Mouse (Mus musculus): ENCODE measurements around the gene Has1.

Gene Has1

GRCm38 (mm10) chr17:17855064-17855838 is at the start of gene Has1:
Gene Has1, minus strand, starts transcription at chr17:17855205.
- DNase-seq (ENCODE audit: low read depth, low spot score) = no peak

DNA sequence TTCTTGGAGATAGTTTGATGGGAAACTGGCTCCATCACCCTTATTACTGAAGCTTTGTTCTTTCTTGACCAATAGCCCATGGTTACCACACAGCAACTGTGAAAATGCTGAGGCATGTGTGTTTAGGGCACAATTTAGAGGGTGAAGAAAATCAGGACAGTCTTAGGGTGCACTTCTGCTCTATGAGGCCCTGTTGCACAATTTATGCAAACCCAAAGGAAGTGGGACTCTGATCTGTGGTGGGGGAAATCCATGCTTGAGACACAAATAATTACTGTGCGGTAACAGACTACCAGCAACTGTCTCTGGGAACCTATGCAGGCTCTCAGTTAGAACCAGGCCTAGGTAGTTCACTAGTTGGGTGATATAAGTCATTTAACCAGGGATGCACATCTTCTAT is 45.8 kb upstream of the Has1 start:
- no peak for DNase-seq (ENCODE audit: low read depth, low spot score)

GRCm38 (mm10) chr17:17899268-17899667 is 44.3 kb upstream of the Has1 start:
- no peak for DNase-seq (ENCODE audit: low read depth, low spot score)

- no peak for DNase-seq (ENCODE audit: low read depth, low spot score)
Observed at GRCm38 (mm10) chr17:17896039-17896438, 41.0 kb upstream of the Has1 start.

DNA sequence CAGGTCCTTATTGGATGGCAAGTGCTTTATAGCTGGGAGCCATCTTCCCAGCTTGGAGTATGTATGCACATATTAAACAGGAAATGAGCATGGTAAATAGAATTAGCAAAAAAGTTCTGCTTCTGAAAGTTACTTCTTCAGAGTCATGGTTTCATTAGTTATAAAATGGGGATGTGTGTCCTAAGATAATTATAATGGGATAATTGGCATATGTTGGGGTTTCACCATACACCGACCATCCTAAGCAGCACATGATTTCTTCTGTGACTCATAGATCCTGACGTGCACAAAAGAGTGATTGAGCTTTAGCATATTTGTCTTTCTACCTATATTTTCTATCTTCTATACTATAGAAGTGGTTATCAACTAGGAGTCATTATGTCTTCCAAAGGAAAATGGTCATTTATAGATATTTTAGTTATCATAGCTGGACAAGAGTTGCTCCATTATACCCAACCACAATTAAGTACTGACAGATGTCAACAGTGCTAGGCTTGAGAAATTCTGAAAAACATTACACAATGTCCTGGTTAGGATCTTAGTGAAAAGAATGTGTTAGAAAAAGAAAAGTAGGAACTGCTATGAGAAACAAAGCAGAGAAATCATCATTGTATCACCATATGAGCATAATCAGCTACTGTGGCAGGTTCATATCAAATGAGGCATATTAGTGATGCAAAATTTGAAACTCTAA is 34.9 kb upstream of the Has1 start:
- DNase-seq (ENCODE audit: low read depth, low spot score) = no peak

- no peak for DNase-seq (ENCODE audit: low read depth, low spot score)
Observed at GRCm38 (mm10) chr17:17887774-17888248, 32.8 kb upstream of the Has1 start, which contains the start of the genes Fpr2 and Fpr3. Gene Fpr2, plus strand, starts transcription at chr17:17887824. Gene Fpr3, plus strand, starts transcription at chr17:17887852.

DNA sequence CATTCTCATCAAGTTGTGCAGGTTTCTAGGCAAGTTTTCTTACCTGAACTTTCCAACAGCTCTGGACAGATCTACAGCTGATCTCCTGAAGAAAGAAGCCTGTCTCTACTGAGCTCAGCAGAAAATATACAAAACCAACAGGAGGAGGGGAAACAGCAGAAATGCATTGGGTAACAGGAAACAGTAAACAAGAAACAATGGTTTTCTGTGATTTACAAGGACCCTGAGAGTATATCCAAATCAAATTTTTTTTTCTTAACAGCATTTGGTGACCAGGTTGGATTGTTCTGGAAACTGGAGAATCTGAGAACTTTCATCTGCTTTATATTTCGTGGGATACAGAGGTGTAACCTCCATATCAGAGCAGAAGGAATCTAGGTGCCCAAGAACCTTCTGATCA is 28.8 kb upstream of the Has1 start, which contains the start of gene Fpr1:
Gene Fpr1 (minus strand): TSS at position 101 of the 400 bp plus-strand sequence.
- no peak for DNase-seq (ENCODE audit: low read depth, low spot score)

DNA sequence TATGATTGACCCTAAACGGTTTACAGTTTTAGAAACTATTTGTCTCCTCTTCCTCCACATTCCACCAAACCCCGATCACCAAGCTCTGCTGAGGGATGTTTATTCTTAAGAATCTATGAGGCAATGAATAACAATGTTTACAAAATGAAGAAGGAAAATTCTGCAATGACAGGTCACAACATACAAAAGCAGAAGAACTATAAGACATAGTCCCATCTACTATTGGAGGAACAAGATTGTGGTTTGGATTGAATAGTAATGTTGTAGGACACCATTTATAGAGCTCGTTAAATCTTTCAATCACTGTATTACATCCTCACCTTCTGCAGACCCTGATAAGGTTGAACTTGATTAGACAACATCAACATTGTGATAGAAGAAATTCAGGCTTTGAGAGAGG is 27.7 kb upstream of the Has1 start:
- DNase-seq (ENCODE audit: low read depth, low spot score) = no peak

- no peak for DNase-seq (ENCODE audit: low read depth, low spot score)
Observed at GRCm38 (mm10) chr17:17879347-17879746, 24.3 kb upstream of the Has1 start.

- no peak for DNase-seq (ENCODE audit: low read depth, low spot score)
Observed at GRCm38 (mm10) chr17:17871697-17872096, 16.7 kb upstream of the Has1 start.

- DNase-seq (ENCODE audit: low read depth, low spot score) = no peak
Observed at GRCm38 (mm10) chr17:17870892-17871550, 16.0 kb upstream of the Has1 start.

DNA sequence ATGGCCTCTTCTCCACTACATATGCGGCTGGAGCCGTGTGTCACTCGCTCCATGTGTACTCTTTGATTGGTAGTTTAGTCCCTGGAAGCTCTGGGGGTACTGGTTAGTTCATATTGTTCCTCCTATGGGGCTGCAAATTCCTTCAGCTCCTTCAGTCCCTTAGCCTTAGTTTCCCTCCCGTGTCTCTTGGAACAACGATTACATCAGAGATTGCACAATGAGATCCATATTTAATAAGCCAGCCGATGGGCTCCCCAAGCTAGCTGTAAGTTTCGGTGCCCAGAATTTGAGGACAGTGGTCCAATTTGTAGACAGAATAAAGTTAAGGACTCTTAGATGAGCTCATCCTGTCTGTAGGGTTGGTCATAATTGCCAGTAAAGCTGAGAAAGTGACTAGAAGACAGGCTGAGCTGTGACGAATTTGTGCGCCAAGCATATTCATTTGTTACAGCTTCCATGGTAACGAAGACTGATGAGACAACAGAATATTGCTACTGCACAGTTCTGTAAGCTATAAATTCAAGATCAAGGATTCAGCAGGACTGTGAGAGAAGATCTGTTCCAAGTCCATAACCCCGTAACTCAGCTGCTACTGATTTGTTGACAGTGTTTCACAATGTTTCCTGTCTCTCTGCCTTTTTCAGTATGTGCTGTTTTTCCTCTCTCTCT is 11.9 kb upstream of the Has1 start:
- DNase-seq (ENCODE audit: low read depth, low spot score) = no peak

- no peak for DNase-seq (ENCODE audit: low read depth, low spot score)
Observed at GRCm38 (mm10) chr17:17865168-17865567, 10.2 kb upstream of the Has1 start.

- no peak for DNase-seq (ENCODE audit: low read depth, low spot score)
Observed at GRCm38 (mm10) chr17:17862360-17862759, 7.4 kb upstream of the Has1 start.

DNA sequence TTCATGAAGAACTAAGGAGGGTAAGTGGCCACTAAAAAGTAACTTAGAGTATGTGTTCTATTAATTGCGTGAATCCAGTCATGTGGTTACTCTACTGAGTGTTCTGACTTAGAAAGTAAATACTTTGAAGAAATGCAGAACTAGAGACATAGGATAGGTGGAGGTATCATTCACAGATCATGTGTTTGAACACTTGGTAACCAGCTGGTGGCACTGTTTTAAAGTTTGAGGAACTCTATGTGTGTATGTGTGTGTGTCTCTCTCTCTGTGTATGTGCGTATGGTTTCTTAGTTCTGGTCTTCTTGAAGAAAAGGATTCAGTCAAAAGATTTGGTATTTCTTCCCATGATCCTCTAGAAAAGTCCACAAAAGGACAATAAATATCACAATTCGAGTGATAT is 5.1 kb upstream of the Has1 start:
- no peak for DNase-seq (ENCODE audit: low read depth, low spot score)

GRCm38 (mm10) chr17:17857446-17857845 is 2.4 kb upstream of the Has1 start:
- no peak for DNase-seq (ENCODE audit: low read depth, low spot score)

DNA sequence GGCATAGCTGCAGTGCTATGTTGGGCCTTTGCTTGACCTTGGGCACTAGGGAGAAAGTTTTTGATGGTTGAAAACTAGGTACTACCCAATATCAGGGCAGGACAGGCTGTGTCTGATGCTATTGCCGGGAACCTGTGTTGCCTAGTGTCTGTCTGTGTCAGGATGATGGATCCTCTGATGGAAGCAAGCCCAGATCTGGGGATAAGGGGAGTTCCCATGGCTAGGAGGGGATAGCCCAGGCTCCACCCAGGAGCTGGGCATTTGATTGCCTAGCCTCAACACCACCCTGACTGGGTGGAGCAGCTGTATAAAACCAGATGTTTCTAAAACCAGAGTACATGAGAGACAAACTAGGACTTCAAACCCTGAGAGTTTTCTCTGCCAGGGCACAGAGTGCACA is 1.6 kb upstream of the Has1 start:
- DNase-seq (ENCODE audit: low read depth, low spot score) = no peak

- DNase-seq (ENCODE audit: low read depth, low spot score) = no peak
Observed at GRCm38 (mm10) chr17:17849906-17850712, 4.9 kb downstream of the Has1 start.

GRCm38 (mm10) chr17:17848988-17849387 is 6.0 kb downstream of the Has1 start:
- no peak for DNase-seq (ENCODE audit: low read depth, low spot score)

- no peak for DNase-seq (ENCODE audit: low read depth, low spot score)
Observed at GRCm38 (mm10) chr17:17845187-17846027, 9.6 kb downstream of the Has1 start.
